Mouse (Mus musculus): ENCODE data around the gene Arhgap25.
"Not testable (repeated sequence)": the region's sequence is repeated elsewhere in the genome, so short reads cannot be mapped to it uniquely, and the experiment has no call there.

Arhgap25 gene

GRCm38 (mm10) chr6:87532953-87533710, at the start of gene Arhgap25:
Arhgap25 (minus strand) TSS chr6:87533259.
- peak; percentile 77 for DNase-seq (ENCODE audit: low read depth)

- DNase-seq (ENCODE audit: low read depth): peak; percentile 17
Observed at GRCm38 (mm10) chr6:87582456-87582855, 49.4 kb upstream of the Arhgap25 start.

- no peak for DNase-seq (ENCODE audit: low read depth)
Observed at GRCm38 (mm10) chr6:87581581-87581980, 48.5 kb upstream of the Arhgap25 start.

- no peak for DNase-seq (ENCODE audit: low read depth)
Observed at GRCm38 (mm10) chr6:87581071-87581470, 48.0 kb upstream of the Arhgap25 start.

- no peak for DNase-seq (ENCODE audit: low read depth)
Observed at GRCm38 (mm10) chr6:87578247-87578646, 45.2 kb upstream of the Arhgap25 start.

- no peak for DNase-seq (ENCODE audit: low read depth)
Observed at GRCm38 (mm10) chr6:87576648-87577330, 43.7 kb upstream of the Arhgap25 start.

GRCm38 (mm10) chr6:87571863-87572262, 38.8 kb upstream of the Arhgap25 start:
- not testable (repeated sequence) for DNase-seq (ENCODE audit: low read depth)

GRCm38 (mm10) chr6:87567686-87568593, 34.9 kb upstream of the Arhgap25 start:
- DNase-seq (ENCODE audit: low read depth): no peak

- no peak for DNase-seq (ENCODE audit: low read depth)
Observed at GRCm38 (mm10) chr6:87565166-87565565, 32.1 kb upstream of the Arhgap25 start.

GRCm38 (mm10) chr6:87564356-87564755, 31.3 kb upstream of the Arhgap25 start:
- no peak for DNase-seq (ENCODE audit: low read depth)

- DNase-seq (ENCODE audit: low read depth): no peak
Observed at GRCm38 (mm10) chr6:87553724-87554123, 20.7 kb upstream of the Arhgap25 start.

GRCm38 (mm10) chr6:87552054-87552807, 19.2 kb upstream of the Arhgap25 start:
- peak; percentile 84 for DNase-seq (ENCODE audit: low read depth)

GRCm38 (mm10) chr6:87547836-87548235, 14.8 kb upstream of the Arhgap25 start:
- DNase-seq (ENCODE audit: low read depth): peak; percentile 83

- no peak for DNase-seq (ENCODE audit: low read depth)
Observed at GRCm38 (mm10) chr6:87547431-87547830, 14.4 kb upstream of the Arhgap25 start.

- DNase-seq (ENCODE audit: low read depth): no peak
Observed at GRCm38 (mm10) chr6:87545331-87546217, 12.5 kb upstream of the Arhgap25 start.

GRCm38 (mm10) chr6:87542027-87542426, 9.0 kb upstream of the Arhgap25 start:
- DNase-seq (ENCODE audit: low read depth): peak; percentile 91

- peak; percentile 75 for DNase-seq (ENCODE audit: low read depth)
Observed at GRCm38 (mm10) chr6:87541171-87541571, 8.1 kb upstream of the Arhgap25 start.

- DNase-seq (ENCODE audit: low read depth): peak; percentile 52
Observed at GRCm38 (mm10) chr6:87538376-87539270, 5.6 kb upstream of the Arhgap25 start.

GRCm38 (mm10) chr6:87537678-87538077, 4.6 kb upstream of the Arhgap25 start:
- DNase-seq (ENCODE audit: low read depth): no peak
